Mouse (Mus musculus) thymus, postnatal 14 days (tissue): ENCODE data around the gene Kcng3.

Source experiments
- DNase-seq: peaks from one replicate; pipeline ENCODE4 v3.0.0; 2021

Kcng3 gene

GRCm38 (mm10) chr17:83554997-83555396, 76.7 kb downstream of the Kcng3 start:
- DNase-seq = no peak

GRCm38 (mm10) chr17:83548501-83549233, 83.0 kb downstream of the Kcng3 start:
- peak; percentile 69 for DNase-seq

- no peak for DNase-seq
These were observed 84.5 kb downstream of the Kcng3 start for GRCm38 (mm10) chr17:83547145-83547544.

- no peak for DNase-seq
These were observed 85.6 kb downstream of the Kcng3 start for GRCm38 (mm10) chr17:83545756-83546742.

GRCm38 (mm10) chr17:83545259-83545658, 86.4 kb downstream of the Kcng3 start:
- DNase-seq = no peak

- no peak for DNase-seq
These were observed 89.3 kb downstream of the Kcng3 start for GRCm38 (mm10) chr17:83542424-83542823.

- DNase-seq = no peak
These were observed 92.2 kb downstream of the Kcng3 start for GRCm38 (mm10) chr17:83539262-83540037.

GRCm38 (mm10) chr17:83538694-83539093, 93.0 kb downstream of the Kcng3 start:
- no peak for DNase-seq

- no peak for DNase-seq
These were observed 93.6 kb downstream of the Kcng3 start for GRCm38 (mm10) chr17:83538141-83538540.
